Mouse (Mus musculus): Measurements from ENCODE around the gene Slc35g1.

DNA sequence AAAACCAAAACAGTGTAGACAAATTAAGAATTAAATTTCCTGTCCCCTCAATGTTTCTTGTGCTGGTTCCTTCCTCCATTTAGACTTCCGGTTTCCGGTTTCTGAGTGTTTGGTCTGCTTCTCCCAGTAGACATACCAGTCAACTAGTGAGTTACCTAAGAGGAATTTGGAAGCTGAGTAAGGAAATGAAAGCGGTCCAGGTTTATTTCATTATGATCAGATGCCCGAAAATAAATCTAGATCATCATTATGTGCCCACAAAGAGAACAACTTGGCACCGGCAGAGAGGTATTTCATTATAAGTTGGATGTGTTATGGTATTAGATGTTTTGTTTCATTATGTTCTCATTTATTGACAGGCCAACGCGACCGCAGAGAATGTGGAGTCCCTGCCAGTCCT, 34.7 kb downstream of the Slc35g1 start:
- no peak for TF ChIP-seq POLR2A (IDR thresholded peaks at IDR 0.05; ENCODE audit: insufficient read length, low read depth)
- no peak for TF ChIP-seq POLR2AphosphoS2 (IDR thresholded peaks at IDR 0.05; ENCODE audit: insufficient read length, low read depth)
- no peak for TF ChIP-seq E2F4 (IDR thresholded peaks at IDR 0.05; ENCODE audit: insufficient read depth)
- TF ChIP-seq TCF3 (IDR thresholded peaks at IDR 0.05; ENCODE audit: insufficient read length, low read depth): no peak
- no peak for TF ChIP-seq USF1 (IDR thresholded peaks at IDR 0.05; ENCODE audit: low read depth)
- no peak for TF ChIP-seq CEBPB (IDR thresholded peaks at IDR 0.05; ENCODE audit: insufficient read depth, poor library complexity, severe bottlenecking)
- TF ChIP-seq MAX (IDR thresholded peaks at IDR 0.05; ENCODE audit: low read depth): no peak
- TF ChIP-seq REST (IDR thresholded peaks at IDR 0.05; ENCODE audit: insufficient read depth, insufficient read length): no peak
- TF ChIP-seq TCF12 (IDR thresholded peaks at IDR 0.05; ENCODE audit: insufficient read depth, poor library complexity, severe bottlenecking): no peak
- TF ChIP-seq MYOG (IDR thresholded peaks at IDR 0.05; ENCODE audit: control insufficient read depth in 1 of 3, insufficient read depth in 1 of 3, insufficient read length in 2 of 3, low read depth in 2 of 3): no peak
- TF ChIP-seq SRF (IDR thresholded peaks at IDR 0.05; ENCODE audit: control insufficient read depth, insufficient read length, low read depth): no peak
